Mouse (Mus musculus): ENCODE data around the gene Rep15.

DNA sequence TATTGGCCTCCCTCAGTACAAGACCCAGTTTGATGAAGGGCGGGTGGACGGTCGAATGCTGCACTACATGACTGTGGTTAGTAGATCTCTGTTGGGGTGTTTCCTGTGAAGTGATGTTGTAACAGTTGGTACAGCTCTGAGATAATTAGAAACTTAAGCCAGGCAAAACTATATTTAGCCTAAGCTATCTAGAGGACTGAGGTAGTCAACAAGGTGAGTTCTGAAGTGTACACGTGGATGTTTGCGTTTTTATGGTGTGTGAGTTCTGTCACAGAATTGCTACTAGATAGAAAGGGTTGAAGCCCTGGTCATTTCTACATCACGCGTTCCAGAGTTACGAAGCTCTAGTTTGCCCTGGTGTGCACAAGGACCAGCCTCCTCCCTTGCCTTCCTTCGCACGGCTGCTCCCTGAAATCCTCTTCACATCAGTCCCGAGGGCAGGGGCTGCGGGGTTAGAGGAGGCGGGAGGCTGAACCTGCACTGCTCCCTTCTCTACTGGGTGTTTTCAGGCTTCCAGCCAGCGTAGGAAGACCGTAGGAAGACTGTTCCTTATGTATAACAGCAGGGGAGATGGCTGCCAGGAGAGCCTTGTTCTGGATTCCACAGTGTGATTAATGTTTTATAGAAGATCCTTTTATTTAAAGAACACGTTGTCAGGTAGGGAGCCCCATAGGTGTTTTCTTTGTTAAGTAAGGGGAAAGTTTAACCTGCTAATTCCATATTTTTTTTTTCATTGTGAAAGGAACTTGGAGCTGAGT is 9.8 kb upstream of the Rep15 start:
- TF ChIP-seq CTCF (IDR thresholded peaks at IDR 0.05; ENCODE audit: low read depth, low read length) = no peak
- TF ChIP-seq EP300 (IDR thresholded peaks at IDR 0.05; ENCODE audit: insufficient read depth, low read depth, low read length) = no peak
